Mouse (Mus musculus) frontal cortex, adult (tissue): Measurements from ENCODE around the gene Rgs6.
A peak's percentile ranks its signal among the peaks of the same experiment; 100 is the strongest.

Experiments
- ATAC-seq: cut with Nextera tagmentation; 2 replicates; pipeline ENCODE4 v1.9.2; 2017; ENCODE audit warnings: mild to moderate bottlenecking, moderate library complexity, mixed read lengths; ENCODE audit not compliant: low TSS enrichment

The Rgs6 gene

GRCm38 (mm10) chr12:82848304-82848872 lies 260.3 kb downstream of the Rgs6 start:
- no peak for ATAC-seq

GRCm38 (mm10) chr12:82854902-82855301 lies 266.8 kb downstream of the Rgs6 start:
- ATAC-seq, result peak; percentile 48; the same call in 1 of the 2 replicates

GRCm38 (mm10) chr12:82855333-82856107 lies 267.4 kb downstream of the Rgs6 start:
- ATAC-seq, result peak; percentile 48

GRCm38 (mm10) chr12:82865686-82866085 lies 277.6 kb downstream of the Rgs6 start:
- ATAC-seq, result peak; percentile 59; the same call in 1 of the 2 replicates

- ATAC-seq, result no peak
Measured at GRCm38 (mm10) chr12:82880711-82881110, 292.6 kb downstream of the Rgs6 start.

GRCm38 (mm10) chr12:82883079-82883478 lies 295.0 kb downstream of the Rgs6 start:
- ATAC-seq, result no peak

- ATAC-seq, result no peak
Measured at GRCm38 (mm10) chr12:82894971-82895838, 307.1 kb downstream of the Rgs6 start.

- peak; percentile 98 for ATAC-seq
Measured at GRCm38 (mm10) chr12:82905773-82906172, 317.7 kb downstream of the Rgs6 start.

GRCm38 (mm10) chr12:82910846-82911245 lies 322.8 kb downstream of the Rgs6 start:
- no peak for ATAC-seq

GRCm38 (mm10) chr12:82914127-82914526 lies 326.0 kb downstream of the Rgs6 start:
- no peak for ATAC-seq

- no peak for ATAC-seq
Measured at GRCm38 (mm10) chr12:82920146-82920545, 332.1 kb downstream of the Rgs6 start.

- ATAC-seq, result no peak
Measured at GRCm38 (mm10) chr12:82921287-82922015, 333.4 kb downstream of the Rgs6 start.

GRCm38 (mm10) chr12:82922856-82923506 lies 334.9 kb downstream of the Rgs6 start:
- no peak for ATAC-seq

- ATAC-seq, result peak; percentile 38; the same call in 1 of the 2 replicates
Measured at GRCm38 (mm10) chr12:82932706-82933461, 344.8 kb downstream of the Rgs6 start.

- no peak for ATAC-seq
Measured at GRCm38 (mm10) chr12:82935121-82935762, 347.1 kb downstream of the Rgs6 start.

GRCm38 (mm10) chr12:82935767-82936166 lies 347.7 kb downstream of the Rgs6 start:
- no peak for ATAC-seq

- ATAC-seq, result peak; percentile 56; the same call in 1 of the 2 replicates
Measured at GRCm38 (mm10) chr12:82940461-82940860, 352.4 kb downstream of the Rgs6 start.

- ATAC-seq, result peak; percentile 85
Measured at GRCm38 (mm10) chr12:82946507-82946906, 358.4 kb downstream of the Rgs6 start.

- no peak for ATAC-seq
Measured at GRCm38 (mm10) chr12:82961111-82961510, 373.0 kb downstream of the Rgs6 start.

- ATAC-seq, result no peak
Measured at GRCm38 (mm10) chr12:82961852-82962251, 373.8 kb downstream of the Rgs6 start.
